9 mouse cellular contexts compared by ENCODE assay signal in genomic region chr14:119852139-119852538, GRCm38 (mm10).
DNase-seq lines count a peak whose midpoint lies in the region; ATAC-seq lines count a peak whose summit lies in the region.
"Had no signal": no experiment of that assay in that cellular context is flagged by ENCODE, and none has a peak within 500 bp of the region (broad histone marks: within the 10 kb centered on the region; RNA-seq: fewer than 3 reads in every experiment).

No protein-coding gene starts in this region.

- H3K36me3 ChIP-seq in lung, embryonic 16.5 days (ENCODE audit: control insufficient read depth, insufficient read depth, low read length) = no peaks in the 10 kb centered on the region
- no peaks in the 10 kb centered on the region for H3K36me3 ChIP-seq in kidney, embryonic 15.5 days

- H3K4me3 ChIP-seq in lung, embryonic 16.5 days (ENCODE audit: low read length) = no peak overlapping the region
- no peak overlapping the region for H3K4me3 ChIP-seq in kidney, embryonic 15.5 days (replicated peaks)

- no peak for DNase-seq in cerebellum, postnatal 4 days (ENCODE audit: low spot score in 2 of 2)
- DNase-seq in lung, postnatal 14 days = no peak
- DNase-seq in retina, embryonic 14.5 days (ENCODE audit: low spot score) = peak; percentile 48
- no peak for DNase-seq in ovary, postnatal 36 days (ENCODE audit: low spot score)
- DNase-seq in gastrocnemius, postnatal 4 days (ENCODE audit: low spot score in 2 of 2) = no peak
- DNase-seq: thymus, postnatal 4 days had no signal

- no peaks in the 10 kb centered on the region for H3K27me3 ChIP-seq in lung, embryonic 16.5 days (ENCODE audit: control insufficient read depth, insufficient read depth, low read depth, low read length)
- H3K27me3 ChIP-seq in kidney, embryonic 15.5 days = peaks cover 8% of the 10 kb centered on the region; the same call in 1 of the 2 replicates

- peaks cover 4% of the 10 kb centered on the region; the same call in 1 of the 2 replicates for H3K4me1 ChIP-seq in lung, embryonic 16.5 days (replicated peaks; ENCODE audit: control insufficient read depth, insufficient read depth, low read length)
- peaks cover 18% of the 10 kb centered on the region for H3K4me1 ChIP-seq in kidney, embryonic 15.5 days

- no peaks in the 10 kb centered on the region for H3K9me3 ChIP-seq in lung, embryonic 16.5 days (ENCODE audit: control insufficient read depth, low read length)
- H3K9me3 ChIP-seq in kidney, embryonic 15.5 days (replicated peaks) = no peaks in the 10 kb centered on the region

- 15% methylated on average over 5 of the region's 5 CpGs for WGBS in lung, embryonic 16.5 days
- WGBS in kidney, embryonic 15.5 days = 10% methylated on average over 5 of the region's 5 CpGs

- ATAC-seq in cerebellum, adult (ENCODE audit: insufficient number of reproducible peaks, low FRiP score, low TSS enrichment) = peak; percentile 72
- ATAC-seq in lung, embryonic 16.5 days (ENCODE audit: low read depth) = peak; percentile 45
- peak; percentile 45; the same call in 1 of the 2 replicates for ATAC-seq in kidney, embryonic 15.5 days (replicated peaks; ENCODE audit: low FRiP score)

- H3K9ac ChIP-seq in lung, embryonic 16.5 days (ENCODE audit: low read length) = no peak overlapping the region
- no peak overlapping the region for H3K9ac ChIP-seq in kidney, embryonic 15.5 days

- 0 out of 2 replicates have a peak overlapping the region, but pooled peaks have one; percentile 7 for H3K4me2 ChIP-seq in lung, embryonic 16.5 days (ENCODE audit: low read depth, low read length)
- H3K4me2 ChIP-seq in kidney, embryonic 15.5 days = peak overlapping the region; percentile 33

- H3K27ac ChIP-seq in lung, embryonic 16.5 days (ENCODE audit: low read length) = no peak overlapping the region
- no peak overlapping the region for H3K27ac ChIP-seq in kidney, embryonic 15.5 days
